Mouse (Mus musculus): ENCODE measurements around the gene Fyn. TPM values are rescaled to one million over a fixed set of nuclear protein-coding genes. Genes with fewer than 3 reads are reported as not detected.

The Fyn gene
- polyA plus RNA-seq, 1 experiment from 2014 or later: 13.5 TPM

DNA sequence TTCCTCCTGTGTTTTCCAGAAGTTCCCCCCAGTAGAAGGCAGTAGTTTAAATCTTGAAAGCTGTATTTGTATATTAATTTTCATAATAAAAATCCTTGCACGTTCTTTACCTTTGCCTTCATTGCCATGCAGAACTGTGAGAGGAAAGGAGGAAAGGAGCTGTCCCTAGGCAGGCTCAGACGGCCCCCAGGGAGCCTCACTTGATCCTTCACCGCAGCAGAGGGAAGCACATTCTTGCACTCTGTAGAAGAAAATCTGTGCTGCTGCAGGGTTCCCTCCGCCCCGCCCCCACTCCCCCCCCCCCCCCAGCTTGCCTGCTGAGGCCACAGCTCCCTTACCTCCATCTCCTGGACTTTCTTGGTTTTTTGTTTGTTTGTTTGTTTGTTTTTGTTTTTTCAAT is 158.5 kb downstream of the Fyn start:
- Histone ChIP-seq H3K27me3 (replicated peaks; ENCODE audit: control insufficient read depth, insufficient read depth, low read length) (no peaks in the 10 kb centered on the region), H3K27ac (ENCODE audit: low read depth, low read length) (no peak overlapping the region), H3K4me1 (replicated peaks; ENCODE audit: control insufficient read depth, insufficient read depth, low read length) (no peaks in the 10 kb centered on the region), H3K36me3 (ENCODE audit: control insufficient read depth, insufficient read depth) (peaks cover 22% of the 10 kb centered on the region), H3K9me3 (ENCODE audit: control insufficient read depth) (no peaks in the 10 kb centered on the region), H3K4me3 (ENCODE audit: low read depth, low read length) (no peak overlapping the region), H3K4me2 (replicated peaks; ENCODE audit: low read depth) (no peak overlapping the region), H3K9ac (ENCODE audit: low read depth, low read length) (no peak overlapping the region)
- WGBS: 53% methylated on average over 3 of the region's 5 CpGs
- no peak for TF ChIP-seq CTCF (IDR thresholded peaks at IDR 0.05; ENCODE audit: low read depth)
- ATAC-seq: no peak

DNA sequence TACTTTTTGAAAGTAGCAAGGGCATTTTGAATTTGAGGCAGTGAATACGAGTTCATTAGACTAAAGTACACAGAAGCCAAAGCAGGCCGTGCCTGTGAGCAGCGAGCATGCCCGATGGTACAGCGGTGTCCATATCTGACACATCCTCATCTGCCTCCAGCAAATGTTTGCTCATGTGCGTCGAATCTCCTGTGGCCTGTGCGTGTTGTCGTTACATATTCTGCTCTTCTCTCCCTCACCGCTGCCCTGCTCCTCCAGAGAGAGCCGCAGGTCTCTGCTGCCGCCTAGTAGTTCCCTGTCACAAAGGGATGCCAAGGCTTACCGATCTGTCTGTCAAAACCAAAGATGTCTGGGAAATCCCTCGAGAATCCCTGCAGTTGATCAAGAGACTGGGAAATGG is 160.5 kb downstream of the Fyn start:
- Histone ChIP-seq H3K9me3 (ENCODE audit: control insufficient read depth) (no peaks in the 10 kb centered on the region), H3K27me3 (replicated peaks; ENCODE audit: control insufficient read depth, insufficient read depth, low read length) (no peaks in the 10 kb centered on the region), H3K36me3 (ENCODE audit: control insufficient read depth, insufficient read depth) (peaks cover 14% of the 10 kb centered on the region), H3K4me3 (ENCODE audit: low read depth, low read length) (no peak overlapping the region), H3K9ac (ENCODE audit: low read depth, low read length) (no peak overlapping the region), H3K27ac (ENCODE audit: low read depth, low read length) (no peak overlapping the region), H3K4me2 (replicated peaks; ENCODE audit: low read depth) (no peak overlapping the region), H3K4me1 (replicated peaks; ENCODE audit: control insufficient read depth, insufficient read depth, low read length) (0 out of 2 replicates have a peak, but pooled peaks cover 2% of the 10 kb centered on the region)
- no peak for TF ChIP-seq CTCF (IDR thresholded peaks at IDR 0.05; ENCODE audit: low read depth)
- 86% methylated on average over 14 of the region's 14 CpGs for WGBS
- no peak for ATAC-seq

DNA sequence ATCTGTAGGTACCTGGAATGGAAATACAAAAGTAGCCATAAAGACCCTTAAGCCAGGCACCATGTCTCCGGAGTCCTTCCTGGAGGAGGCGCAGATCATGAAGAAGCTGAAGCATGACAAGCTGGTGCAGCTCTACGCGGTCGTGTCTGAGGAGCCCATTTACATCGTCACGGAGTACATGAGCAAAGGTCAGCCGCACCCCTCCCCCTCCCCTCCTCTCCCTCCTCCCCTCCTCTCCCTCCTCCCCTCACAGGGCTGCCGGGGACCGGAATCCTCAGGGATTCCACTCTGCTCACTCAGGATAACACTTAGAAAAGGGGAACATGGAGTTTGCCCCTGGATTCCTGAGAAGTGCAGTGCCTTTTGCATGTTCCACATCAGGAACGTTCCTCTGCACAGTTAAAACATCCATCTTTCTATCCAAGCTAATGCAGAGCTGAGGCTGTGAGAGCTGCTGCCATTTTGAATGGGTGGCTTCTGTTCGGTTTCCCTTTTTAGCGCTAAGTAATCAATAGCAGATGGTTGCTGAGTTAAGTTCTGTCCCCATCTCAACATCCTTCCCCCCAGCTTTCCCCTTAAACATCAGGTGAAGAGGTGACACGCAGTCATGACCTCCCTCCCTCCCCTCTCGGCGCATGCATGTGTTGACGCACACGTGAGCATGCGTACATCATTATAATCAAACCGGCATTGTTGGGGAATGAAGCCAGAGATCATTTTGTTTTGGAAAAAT is 163.5 kb downstream of the Fyn start:
- no peak overlapping the region for H3K4me2 ChIP-seq (replicated peaks; ENCODE audit: low read depth)
- no peak overlapping the region for H3K9ac ChIP-seq (ENCODE audit: low read depth, low read length)
- WGBS: 59% methylated on average over 18 of the region's 20 CpGs
- H3K4me1 ChIP-seq (replicated peaks; ENCODE audit: control insufficient read depth, insufficient read depth, low read length): 0 out of 2 replicates have a peak, but pooled peaks cover 7% of the 10 kb centered on the region
- no peak overlapping the region for H3K4me3 ChIP-seq (ENCODE audit: low read depth, low read length)
- no peaks in the 10 kb centered on the region for H3K27me3 ChIP-seq (replicated peaks; ENCODE audit: control insufficient read depth, insufficient read depth, low read length)
- no peaks in the 10 kb centered on the region for H3K9me3 ChIP-seq (ENCODE audit: control insufficient read depth)
- peaks cover 7% of the 10 kb centered on the region for H3K36me3 ChIP-seq (ENCODE audit: control insufficient read depth, insufficient read depth)
- TF ChIP-seq CTCF (IDR thresholded peaks at IDR 0.05; ENCODE audit: low read depth): no peak
- H3K27ac ChIP-seq (ENCODE audit: low read depth, low read length): no peak overlapping the region
- no peak for ATAC-seq

DNA sequence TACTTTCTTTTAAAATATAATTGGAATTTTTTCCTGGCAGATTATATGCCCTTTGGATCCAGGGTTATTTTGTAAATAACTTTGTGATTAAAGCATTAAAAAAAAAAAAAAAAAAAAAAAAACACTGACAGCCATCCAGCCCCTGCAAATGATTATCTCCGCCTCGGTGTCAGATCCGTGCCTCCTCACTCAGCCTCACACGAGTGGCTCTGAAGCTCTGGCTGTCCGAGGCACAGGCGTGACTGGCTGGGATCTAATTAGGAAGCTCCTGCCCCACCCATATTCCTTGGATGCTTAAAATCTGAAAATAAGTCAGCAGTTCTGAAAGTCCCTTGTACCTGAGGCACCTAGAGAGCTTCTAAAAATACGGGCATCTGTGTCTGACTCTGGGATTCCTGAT is 164.2 kb downstream of the Fyn start:
- 78% methylated on average over 7 of the region's 7 CpGs for WGBS
- no peak overlapping the region for H3K9ac ChIP-seq (ENCODE audit: low read depth, low read length)
- no peak overlapping the region for H3K4me2 ChIP-seq (replicated peaks; ENCODE audit: low read depth)
- 0 out of 2 replicates have a peak, but pooled peaks cover 7% of the 10 kb centered on the region for H3K4me1 ChIP-seq (replicated peaks; ENCODE audit: control insufficient read depth, insufficient read depth, low read length)
- no peak overlapping the region for H3K27ac ChIP-seq (ENCODE audit: low read depth, low read length)
- no peak overlapping the region for H3K4me3 ChIP-seq (ENCODE audit: low read depth, low read length)
- no peaks in the 10 kb centered on the region for H3K27me3 ChIP-seq (replicated peaks; ENCODE audit: control insufficient read depth, insufficient read depth, low read length)
- no peak for ATAC-seq
- no peak for TF ChIP-seq CTCF (IDR thresholded peaks at IDR 0.05; ENCODE audit: low read depth)
- no peaks in the 10 kb centered on the region for H3K9me3 ChIP-seq (ENCODE audit: control insufficient read depth)
- peaks cover 6% of the 10 kb centered on the region for H3K36me3 ChIP-seq (ENCODE audit: control insufficient read depth, insufficient read depth)

DNA sequence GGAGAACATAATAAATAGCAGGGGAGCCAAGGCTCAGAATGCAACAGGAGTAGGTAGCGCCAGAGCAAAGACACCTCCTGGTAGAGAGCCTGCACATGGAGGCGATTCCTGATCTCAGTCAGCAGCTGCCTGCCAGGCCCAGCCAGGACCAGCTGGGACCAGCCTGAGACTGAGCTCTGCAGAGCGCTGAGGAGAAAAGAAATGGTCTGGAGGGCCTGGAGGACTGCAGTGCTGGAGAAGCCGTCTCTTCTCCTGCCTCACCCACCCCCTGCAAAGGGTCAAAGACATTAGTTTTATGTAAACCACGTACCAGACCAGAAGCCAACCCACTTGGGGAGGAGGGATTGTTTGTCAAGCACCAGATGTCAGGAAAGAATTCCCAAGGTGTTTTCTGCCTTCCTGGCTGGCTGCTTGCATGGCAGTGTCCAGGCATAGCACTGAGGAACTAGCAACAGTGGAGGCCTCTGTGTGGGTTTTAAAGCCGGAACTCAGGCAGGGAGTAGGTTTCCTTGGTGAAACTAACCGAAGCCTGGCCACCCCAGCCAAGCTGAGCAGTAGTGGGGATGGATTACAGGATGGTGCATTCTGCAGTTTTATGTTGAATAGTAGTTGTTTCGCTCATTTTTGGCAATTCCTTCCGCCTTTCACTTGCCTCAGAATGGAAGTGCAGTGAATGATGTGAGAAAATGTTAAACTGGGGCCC is 165.8 kb downstream of the Fyn start:
- peak; percentile 28; the same call in 1 of the 2 replicates for ATAC-seq
- no peaks in the 10 kb centered on the region for H3K27me3 ChIP-seq (replicated peaks; ENCODE audit: control insufficient read depth, insufficient read depth, low read length)
- peaks cover 3% of the 10 kb centered on the region for H3K36me3 ChIP-seq (ENCODE audit: control insufficient read depth, insufficient read depth)
- TF ChIP-seq CTCF (IDR thresholded peaks at IDR 0.05; ENCODE audit: low read depth): no peak
- 48% methylated on average over 9 of the region's 9 CpGs for WGBS
- H3K4me1 ChIP-seq (replicated peaks; ENCODE audit: control insufficient read depth, insufficient read depth, low read length): 0 out of 2 replicates have a peak, but pooled peaks cover 7% of the 10 kb centered on the region
- H3K9me3 ChIP-seq (ENCODE audit: control insufficient read depth): no peaks in the 10 kb centered on the region
- H3K27ac ChIP-seq (ENCODE audit: low read depth, low read length): peak overlapping the region; percentile 50
- H3K4me2 ChIP-seq (replicated peaks; ENCODE audit: low read depth): no peak overlapping the region
- H3K9ac ChIP-seq (ENCODE audit: low read depth, low read length): no peak overlapping the region
- H3K4me3 ChIP-seq (ENCODE audit: low read depth, low read length): no peak overlapping the region

DNA sequence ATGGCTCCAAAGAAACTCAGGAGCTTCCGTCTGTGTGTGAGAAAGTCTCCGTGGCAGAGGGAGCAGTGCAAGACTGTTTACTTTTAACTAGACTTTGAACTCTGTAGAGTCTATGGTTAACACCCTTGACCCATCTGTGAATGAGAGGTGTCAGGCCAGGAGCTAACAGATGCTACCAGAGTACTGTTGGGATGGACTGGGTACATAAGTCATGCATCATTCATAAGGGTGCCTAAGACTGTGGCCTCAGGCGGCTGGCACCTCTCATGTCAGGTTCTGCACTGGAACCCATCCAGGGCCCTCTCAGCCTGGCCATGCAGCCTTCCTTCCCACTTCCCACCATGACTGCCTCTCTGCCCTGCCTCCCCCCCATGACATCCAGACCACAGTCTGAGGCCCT is 166.7 kb downstream of the Fyn start:
- Histone ChIP-seq H3K27me3 (replicated peaks; ENCODE audit: control insufficient read depth, insufficient read depth, low read length) (no peaks in the 10 kb centered on the region), H3K4me1 (replicated peaks; ENCODE audit: control insufficient read depth, insufficient read depth, low read length) (0 out of 2 replicates have a peak, but pooled peaks cover 7% of the 10 kb centered on the region), H3K9me3 (ENCODE audit: control insufficient read depth) (no peaks in the 10 kb centered on the region), H3K27ac (ENCODE audit: low read depth, low read length) (no peak overlapping the region), H3K4me2 (replicated peaks; ENCODE audit: low read depth) (no peak overlapping the region), H3K9ac (ENCODE audit: low read depth, low read length) (no peak overlapping the region), H3K4me3 (ENCODE audit: low read depth, low read length) (no peak overlapping the region), H3K36me3 (ENCODE audit: control insufficient read depth, insufficient read depth) (peaks cover 3% of the 10 kb centered on the region)
- TF ChIP-seq CTCF (IDR thresholded peaks at IDR 0.05; ENCODE audit: low read depth): no peak
- ATAC-seq: peak; percentile 78
- WGBS: 47% methylated on average over 3 of the region's 3 CpGs

Measured in intestine, postnatal 0 days (tissue).